ENCODE assay signal across 8 mouse cellular contexts in the genomic region with DNA sequence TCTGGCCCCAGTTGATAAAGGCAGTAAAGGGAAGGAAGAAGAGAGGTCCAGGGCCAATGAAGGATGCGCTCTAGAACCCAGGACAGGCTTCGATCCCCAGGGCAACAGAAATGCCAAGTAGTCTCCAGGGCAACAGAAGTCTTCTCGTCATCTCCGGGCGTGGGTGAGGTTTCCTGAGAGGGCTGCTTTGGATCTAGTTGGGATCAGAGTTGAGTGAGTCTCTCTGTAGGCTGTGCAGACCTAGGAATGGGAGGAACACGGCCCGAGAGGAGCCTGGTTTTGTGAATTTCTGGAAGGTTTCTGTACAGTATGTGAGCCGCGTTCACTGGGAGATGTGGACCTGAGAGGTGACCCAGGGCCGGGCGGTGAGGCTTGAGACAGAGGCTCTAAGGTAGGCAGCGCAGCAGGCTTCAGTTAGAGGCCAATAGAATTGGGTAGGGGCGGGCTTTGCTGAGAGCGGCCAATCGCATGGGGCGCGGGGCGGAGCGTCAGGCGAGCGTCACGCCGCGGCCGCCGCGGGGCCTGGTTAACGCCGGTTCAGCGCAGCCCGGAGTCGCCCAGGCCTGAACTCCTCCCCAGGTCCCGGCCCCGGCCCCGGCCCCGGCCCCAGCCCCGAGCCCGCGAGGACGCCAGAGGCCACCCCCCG. TPM values are rescaled to one million over a fixed set of nuclear protein-coding genes. Genes with fewer than 3 reads are reported as not detected.
DNase-seq lines count a peak whose midpoint lies in the region; ATAC-seq and TF ChIP-seq lines count a peak whose summit lies in the region.

A gene (plus strand): TSS at position 190 of the 646 bp plus-strand sequence.
A gene (minus strand): TSS at position 364 of the 646 bp plus-strand sequence.

- no peaks in the 10 kb centered on the region; a peak in 1 of 4 replicates for H3K36me3 ChIP-seq in MEL (ENCODE audit: control insufficient read depth in 1 of 2, insufficient read depth in 2 of 2, low read length in 2 of 2)
- H3K36me3 ChIP-seq in forebrain, postnatal 0 days (ENCODE audit: insufficient read depth), result no peaks in the 10 kb centered on the region
- no peaks in the 10 kb centered on the region for H3K36me3 ChIP-seq in lung, postnatal 0 days (ENCODE audit: insufficient read depth, low read length)

- H3K27ac ChIP-seq in MEL (ENCODE audit: control insufficient read depth, low read depth, low read length), result no peak within 1 kb of the TSS
- H3K27ac ChIP-seq in cerebellum, adult 2 months (ENCODE audit: insufficient read depth, low read length), result peak within 1 kb of the TSS; percentile 52
- H3K27ac ChIP-seq in forebrain, postnatal 0 days (ENCODE audit: low read depth, low read length), result peak within 1 kb of the TSS; percentile 41
- H3K27ac ChIP-seq in lung, postnatal 0 days (ENCODE audit: low read length), result peak within 1 kb of the TSS; percentile 85

- H3K9ac ChIP-seq in MEL (ENCODE audit: control insufficient read depth, low read depth, low read length, poor library complexity, severe bottlenecking), result peak within 1 kb of the TSS; percentile 74
- H3K9ac ChIP-seq in forebrain, postnatal 0 days, result peak within 1 kb of the TSS; percentile 94
- H3K9ac ChIP-seq in lung, postnatal 0 days (replicated peaks; ENCODE audit: low read depth), result peak within 1 kb of the TSS; percentile 87

- H3K9me3 ChIP-seq in MEL (replicated peaks; ENCODE audit: insufficient read depth, low read length), result no peaks in the 10 kb centered on the region
- H3K9me3 ChIP-seq in forebrain, postnatal 0 days (ENCODE audit: low read length), result no peaks in the 10 kb centered on the region
- no peaks in the 10 kb centered on the region for H3K9me3 ChIP-seq in lung, postnatal 0 days (ENCODE audit: low read length)

- peaks cover 0 to 12% of the 10 kb centered on the region in 2 experiments; a peak in 2 of 4 replicates for H3K4me1 ChIP-seq in MEL (ENCODE audit: control insufficient read depth in 1 of 2, insufficient read depth in 2 of 2, low read length in 2 of 2)
- H3K4me1 ChIP-seq in cerebellum, adult 2 months (ENCODE audit: control insufficient read depth, insufficient read depth, low read length), result peaks cover 15% of the 10 kb centered on the region
- H3K4me1 ChIP-seq in forebrain, postnatal 0 days (ENCODE audit: insufficient read depth), result peaks cover 35% of the 10 kb centered on the region
- H3K4me1 ChIP-seq in lung, postnatal 0 days (ENCODE audit: insufficient read depth, low read depth, low read length), result peaks cover 6% of the 10 kb centered on the region

- H3K4me3 ChIP-seq in MEL (ENCODE audit: control insufficient read depth in 1 of 2, insufficient read depth in 1 of 2, low read depth in 2 of 2, low read length in 2 of 2), result peak within 1 kb of the TSS; percentile 78 to 87
- peak within 1 kb of the TSS; percentile 88 for H3K4me3 ChIP-seq in cerebellum, adult 2 months (replicated peaks; ENCODE audit: insufficient read depth, low read depth, low read length)
- peak within 1 kb of the TSS; percentile 77 for H3K4me3 ChIP-seq in forebrain, postnatal 0 days (ENCODE audit: low read depth, low read length)
- peak within 1 kb of the TSS; percentile 83 for H3K4me3 ChIP-seq in lung, postnatal 0 days (ENCODE audit: low read depth, low read length)

- H3K79me2 ChIP-seq in MEL (ENCODE audit: control insufficient read depth, insufficient read depth, low read length, poor library complexity), result no peaks in the 10 kb centered on the region; the same call in 1 of the 2 replicates

- TF ChIP-seq RAD21 in MEL (IDR thresholded peaks at IDR 0.05; ENCODE audit: low read depth, low read length), result no peak

- WGBS in cerebellum, adult 2 months, result under 1% methylated on average over 39 of the region's 41 CpGs
- WGBS in forebrain, postnatal 0 days, result 2% methylated on average over 26 of the region's 41 CpGs
- 2% methylated on average over 28 of the region's 41 CpGs for WGBS in lung, postnatal 0 days

- TF ChIP-seq EP300 in MEL (IDR thresholded peaks at IDR 0.05; ENCODE audit: low read depth in 1 of 2, low read length in 2 of 2), result no peak
- TF ChIP-seq EP300 in lung, postnatal 0 days (IDR thresholded peaks at IDR 0.05), result no peak

- peak; percentile 97 for ATAC-seq in forebrain, postnatal 0 days
- ATAC-seq in hematopoietic stem cell, adult 5-6 weeks (replicated peaks in 1 of 2; ENCODE audit: insufficient read depth in 1 of 2, low FRiP score in 2 of 2, low TSS enrichment in 1 of 2, low read depth in 1 of 2, poor library complexity in 2 of 2, severe bottlenecking in 2 of 2), result peak; percentile 88 to 97
- ATAC-seq in lung, postnatal 0 days, result peak; percentile 95

- peak within 1 kb of the TSS; percentile 96 for H3K4me2 ChIP-seq in forebrain, postnatal 0 days (ENCODE audit: low read depth)
- H3K4me2 ChIP-seq in lung, postnatal 0 days (replicated peaks; ENCODE audit: low read depth, low read length), result peak within 1 kb of the TSS; percentile 84

- peak; percentile 88 for DNase-seq in MEL (ENCODE audit: low read depth, low spot score)
- peak; percentile 94 to 95 for DNase-seq in cerebellum, adult 2 months
- peak; percentile 90 for DNase-seq in forebrain, postnatal 0 days
- DNase-seq in layer of hippocampus, adult 9-11 months, result peak; percentile 88
- peak; percentile 94 for DNase-seq in lung, postnatal 0 days (ENCODE audit: low spot score)
- peak; percentile 80 for DNase-seq in ovary, postnatal 14 days (ENCODE audit: low spot score)
- DNase-seq in thymus, postnatal 14 days, result peak; percentile 93

- peak in 1 of 2 experiments; percentile 48; a peak in 1 of 4 replicates for TF ChIP-seq POLR2A in MEL (IDR thresholded peaks at IDR 0.05; ENCODE audit: control insufficient read depth in 1 of 2, insufficient read depth in 1 of 2, low read depth in 1 of 2, low read length in 2 of 2, poor library complexity in 1 of 2)
- TF ChIP-seq POLR2A in cerebellum, adult 2 months (IDR thresholded peaks at IDR 0.05; ENCODE audit: borderline replicate concordance, insufficient read depth, low read length), result peak; percentile 88

- TF ChIP-seq CTCF in MEL (IDR thresholded peaks at IDR 0.05 in 2 of 3, conservative IDR thresholded peaks at IDR 0.05 in 1 of 3; ENCODE audit: control insufficient read depth in 1 of 3, insufficient read depth in 1 of 3, low read depth in 2 of 3, low read length in 3 of 3, poor library complexity in 1 of 3, severe bottlenecking in 1 of 3), result no peak
- no peak for TF ChIP-seq CTCF in cerebellum, adult 2 months (IDR thresholded peaks at IDR 0.05; ENCODE audit: borderline replicate concordance, insufficient read depth, low read depth, low read length)
- TF ChIP-seq CTCF in forebrain, postnatal 0 days (IDR thresholded peaks at IDR 0.05; ENCODE audit: low read depth), result no peak
- TF ChIP-seq CTCF in lung, postnatal 0 days (IDR thresholded peaks at IDR 0.05), result no peak

- peaks cover 0 to 1% of the 10 kb centered on the region in 2 experiments; a peak in 1 of 4 replicates for H3K27me3 ChIP-seq in MEL (ENCODE audit: control insufficient read depth in 1 of 2, insufficient read depth in 2 of 2, low read length in 2 of 2)
- H3K27me3 ChIP-seq in cerebellum, adult 2 months (ENCODE audit: control insufficient read depth, insufficient read depth, low read length), result no peaks in the 10 kb centered on the region
- no peaks in the 10 kb centered on the region for H3K27me3 ChIP-seq in forebrain, postnatal 0 days (ENCODE audit: insufficient read depth, low read length)
- H3K27me3 ChIP-seq in lung, postnatal 0 days (replicated peaks; ENCODE audit: insufficient read depth, low read length), result 0 out of 2 replicates have a peak, but pooled peaks cover 4% of the 10 kb centered on the region

TF ChIP-seq in MEL, 35 proteins besides CTCF, POLR2A, EP300 and RAD21:
- TF ChIP-seq SIN3A (IDR thresholded peaks at IDR 0.05; ENCODE audit: low read length) (peak; percentile 32; the same call in 1 of the 2 replicates), HCFC1 (IDR thresholded peaks at IDR 0.05; ENCODE audit: low read depth, low read length) (peak; percentile 38; the same call in 1 of the 2 replicates), E2F4 (IDR thresholded peaks at IDR 0.05; ENCODE audit: borderline replicate concordance, low read depth, low read length) (no peak), TBP (IDR thresholded peaks at IDR 0.05; ENCODE audit: low read depth, low read length) (0 out of 2 replicates have a peak, but pooled peaks have one; percentile 22), NRF1 (IDR thresholded peaks at IDR 0.05; ENCODE audit: insufficient read depth, low read depth, low read length, poor library complexity, severe bottlenecking) (0 out of 2 replicates have a peak, but pooled peaks have one; percentile 33), USF2 (IDR thresholded peaks at IDR 0.05; ENCODE audit: borderline replicate concordance in 1 of 2, insufficient read depth in 1 of 2, low read depth in 1 of 2, low read length in 2 of 2) (no peak)

RNA-seq across cellular contexts. Expression of the first gene that starts in this region (rescaled TPM):
- total RNA-seq in MEL (2012; rRNA removed), result 0.42 and 0.46 TPM in 2 replicates
- 1 to 10 TPM in 1 of 2 experiments, not detected in 1; 3.6 TPM for polyA plus RNA-seq in MEL (2012; ENCODE audit: insufficient read depth in 1 of 2, insufficient read length in 2 of 2, low read depth in 1 of 2, low replicate concordance in 2 of 2, missing spikeins in 1 of 2)
- 21.2 and 21.8 TPM in 2 replicates for polyA plus RNA-seq in cerebellum, adult 2 months (2012; rRNA removed)
- 21.3 and 27.4 TPM in 2 replicates for total RNA-seq in forebrain, postnatal 0 days (2014; rRNA removed)
- polyA plus RNA-seq in forebrain, postnatal 0 days (2015; fragmentation: Nextera tagmentation; extraction: Ambion mirVana), result 8.2 and 14.1 TPM in 2 replicates
- 1.3 and 1.8 TPM in 2 replicates for total RNA-seq in hematopoietic stem cell, adult 5-6 weeks (2017)
- polyA plus RNA-seq in lung, postnatal 0 days (2015; fragmentation: Nextera tagmentation; extraction: Ambion mirVana), result 2.5 and 3.1 TPM in 2 replicates

RNA-seq across cellular contexts. Expression of the second gene that starts in this region (rescaled TPM):
- 7.0 and 8.8 TPM in 2 replicates for total RNA-seq in MEL (2012; rRNA removed)
- under 1 TPM in 1 of 2 experiments, not detected in 1; 0.10 TPM for polyA plus RNA-seq in MEL (2012; ENCODE audit: insufficient read depth in 1 of 2, insufficient read length in 2 of 2, low read depth in 1 of 2, low replicate concordance in 2 of 2, missing spikeins in 1 of 2)
- 0.77 and 1.0 TPM in 2 replicates for polyA plus RNA-seq in cerebellum, adult 2 months (2012; rRNA removed)
- total RNA-seq in forebrain, postnatal 0 days (2014; rRNA removed), result 0.08 TPM in 1 of 2 replicates, not detected in the other
- 1.6 TPM in 2 replicates for polyA plus RNA-seq in forebrain, postnatal 0 days (2015; fragmentation: Nextera tagmentation; extraction: Ambion mirVana)
- total RNA-seq in hematopoietic stem cell, adult 5-6 weeks (2017), result 0.44 and 0.50 TPM in 2 replicates
- polyA plus RNA-seq in lung, postnatal 0 days (2015; fragmentation: Nextera tagmentation; extraction: Ambion mirVana), result 2.5 TPM in 2 replicates
